Mouse (Mus musculus) ES-Bruce4 (cell line): ENCODE data around the gene Prkch. TPM values are rescaled to one million over a fixed set of nuclear protein-coding genes. Genes with fewer than 3 reads are reported as not detected.

Experiments used
- H3K27ac ChIP-seq: 2 replicates; pipeline ENCODE4 v1.5.1; 2012; ENCODE audit warnings: low read length, inconsistent platforms; ENCODE audit not compliant: insufficient read depth
- H3K27me3 ChIP-seq: 2 replicates; pipeline ENCODE4 v1.6.1; 2012; ENCODE audit warnings: mild to moderate bottlenecking, low read length, inconsistent platforms; ENCODE audit not compliant: control insufficient read depth, poor library complexity, insufficient read depth, severe bottlenecking
- H3K36me3 ChIP-seq: 2 replicates; pipeline ENCODE4 v1.6.1; 2012; ENCODE audit warnings: inconsistent platforms, mild to moderate bottlenecking, low read length, moderate library complexity; ENCODE audit not compliant: control insufficient read depth, poor library complexity, insufficient read depth, severe bottlenecking
- H3K4me1 ChIP-seq: one replicate; pipeline ENCODE4 v1.8.1; 2011; ENCODE audit warnings: low read length; ENCODE audit not compliant: control insufficient read depth, insufficient read depth
- H3K4me3 ChIP-seq: 2 replicates; pipeline ENCODE4 v1.5.1; 2011; ENCODE audit warnings: low read depth, mild to moderate bottlenecking, low read length
- H3K9ac ChIP-seq: 2 replicates; pipeline ENCODE4 v1.6.1; 2012; ENCODE audit warnings: low read depth, mild to moderate bottlenecking, inconsistent platforms; ENCODE audit not compliant: poor library complexity, severe bottlenecking
- H3K9me3 ChIP-seq: replicated peaks from 2 replicates; pipeline ENCODE4 v1.6.1; 2012; ENCODE audit warnings: mild to moderate bottlenecking, low read length, inconsistent platforms; ENCODE audit not compliant: control insufficient read depth, poor library complexity, insufficient read depth, severe bottlenecking
- CTCF ChIP-seq: IDR thresholded peaks from one replicate; pipeline ENCODE4 v1.8.1; 2011; ENCODE audit warnings: low read depth, low read length
- EP300 ChIP-seq: IDR thresholded peaks from 2 replicates; pipeline ENCODE4 v1.6.1; 2011; ENCODE audit warnings: low read depth, low read length; ENCODE audit not compliant: insufficient read depth
- POLR2A ChIP-seq: IDR thresholded peaks from one replicate; pipeline ENCODE4 v1.8.1; 2011; ENCODE audit warnings: low read length; ENCODE audit not compliant: insufficient read depth
- polyA plus RNA-seq: library from polyadenylated mRNA; stranded (reverse); fragments of >200 nt; gene quantifications from 2 replicates; pipeline ENCODE4 v1.2.4, GENCODE M21; 2011; ENCODE audit warnings: low read depth; ENCODE audit not compliant: missing spikeins, insufficient read depth, insufficient read length

Gene Prkch
- polyA plus RNA-seq, 1 experiment: 1.8 TPM

DNA sequence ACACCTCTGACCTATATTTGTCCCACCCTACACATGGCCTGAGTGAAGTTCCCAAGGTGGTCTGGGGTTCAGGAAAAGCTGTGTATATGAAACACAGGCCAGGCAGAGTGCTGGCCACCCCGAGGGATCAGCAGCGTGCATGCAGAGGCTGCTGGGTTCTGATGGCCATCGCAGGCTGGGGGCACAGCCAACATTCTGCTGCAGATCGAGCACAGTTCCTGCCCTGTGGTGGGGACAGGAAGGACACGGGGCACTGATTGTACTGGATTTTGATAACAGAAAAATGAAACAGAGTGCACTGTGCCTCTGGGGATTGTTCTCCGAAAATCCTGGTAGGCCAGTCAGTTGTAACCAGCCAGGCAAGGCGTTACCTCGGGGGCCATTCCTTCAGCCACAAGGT lies 181.6 kb downstream of the Prkch start:
- Histone ChIP-seq H3K27ac (no peak overlapping the region), H3K27me3 (no peaks in the 10 kb centered on the region; the same call in 1 of the 2 replicates), H3K9me3 (no peaks in the 10 kb centered on the region), H3K36me3 (no peaks in the 10 kb centered on the region), H3K9ac (no peak overlapping the region), H3K4me3 (no peak overlapping the region), H3K4me1 (no peaks in the 10 kb centered on the region)
- TF ChIP-seq CTCF (no peak), POLR2A (no peak)

DNA sequence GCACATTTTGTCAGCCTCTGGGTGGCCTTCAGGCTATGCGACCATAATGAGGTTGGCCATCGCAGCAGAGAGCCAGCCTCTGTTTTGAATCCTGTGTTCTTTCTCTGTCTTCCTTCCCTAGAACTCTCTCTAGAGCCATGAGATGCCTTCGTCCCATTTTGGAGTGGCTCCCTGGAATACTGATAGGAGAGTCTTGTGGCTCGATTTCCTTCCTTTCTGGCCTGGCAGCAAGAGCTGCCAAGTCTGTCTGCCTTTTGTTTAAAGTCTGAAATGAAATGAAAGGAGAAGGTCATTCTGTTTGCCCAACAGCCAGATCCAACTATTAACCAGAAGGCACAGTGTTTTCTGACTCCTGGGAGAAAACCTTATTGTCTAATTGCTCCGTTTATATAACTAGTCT lies 184.2 kb downstream of the Prkch start:
- H3K27ac ChIP-seq: no peak overlapping the region
- H3K27me3 ChIP-seq: no peaks in the 10 kb centered on the region; the same call in 1 of the 2 replicates
- no peak overlapping the region for H3K9ac ChIP-seq
- no peak overlapping the region for H3K4me3 ChIP-seq
- H3K4me1 ChIP-seq: no peaks in the 10 kb centered on the region
- no peaks in the 10 kb centered on the region for H3K9me3 ChIP-seq
- H3K36me3 ChIP-seq: no peaks in the 10 kb centered on the region
- TF ChIP-seq EP300 (no peak), CTCF (no peak), POLR2A (no peak)

DNA sequence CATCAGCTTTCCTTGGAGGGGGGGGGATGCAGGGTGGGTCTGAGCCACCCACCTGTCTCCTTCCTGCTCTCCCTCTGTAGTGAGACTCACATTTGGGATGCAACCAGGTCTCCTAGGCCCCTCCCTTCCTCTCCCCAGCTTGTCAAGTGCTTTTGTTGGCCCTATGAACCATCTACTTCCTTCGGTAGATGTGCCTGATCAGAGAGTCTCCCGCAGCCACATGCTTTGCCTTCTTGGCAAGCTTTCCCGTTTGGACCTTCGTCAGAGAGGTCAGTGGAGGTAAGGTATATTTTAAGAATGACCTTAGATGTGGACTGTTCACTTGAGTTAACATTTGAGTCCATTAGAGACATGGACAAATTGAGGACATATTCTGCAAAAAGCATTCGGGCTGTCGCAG lies 184.9 kb downstream of the Prkch start:
- H3K27ac ChIP-seq: no peak overlapping the region
- H3K4me3 ChIP-seq: no peak overlapping the region
- H3K4me1 ChIP-seq: no peaks in the 10 kb centered on the region
- H3K27me3 ChIP-seq: no peaks in the 10 kb centered on the region; the same call in 1 of the 2 replicates
- H3K9ac ChIP-seq: no peak overlapping the region
- no peaks in the 10 kb centered on the region for H3K9me3 ChIP-seq
- H3K36me3 ChIP-seq: no peaks in the 10 kb centered on the region
- no peak for TF ChIP-seq POLR2A
- TF ChIP-seq EP300: no peak
- no peak for TF ChIP-seq CTCF

DNA sequence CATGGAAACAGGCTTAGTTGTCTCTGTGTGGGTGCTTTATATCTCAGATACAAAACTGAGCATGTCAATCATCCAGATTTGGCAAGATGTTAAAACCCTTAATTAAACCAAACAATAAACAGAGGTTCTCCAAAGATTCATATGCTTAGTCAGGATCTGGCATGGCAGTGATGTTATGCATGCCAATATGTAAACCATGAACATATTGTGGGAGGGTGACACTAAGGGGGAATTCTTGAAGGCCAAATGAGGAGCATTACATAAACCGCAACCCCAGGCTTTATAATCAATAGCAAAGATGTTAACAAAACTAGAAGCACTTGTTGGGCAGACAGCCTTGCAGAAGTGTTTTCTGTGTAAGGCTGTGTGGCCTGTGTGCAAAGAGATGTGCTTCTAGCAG lies 186.2 kb downstream of the Prkch start:
- Histone ChIP-seq H3K27ac (no peak overlapping the region), H3K36me3 (no peaks in the 10 kb centered on the region), H3K9me3 (no peaks in the 10 kb centered on the region), H3K4me3 (no peak overlapping the region), H3K27me3 (no peaks in the 10 kb centered on the region), H3K4me1 (no peaks in the 10 kb centered on the region), H3K9ac (no peak overlapping the region)
- TF ChIP-seq CTCF: no peak
- TF ChIP-seq POLR2A: no peak
- no peak for TF ChIP-seq EP300

DNA sequence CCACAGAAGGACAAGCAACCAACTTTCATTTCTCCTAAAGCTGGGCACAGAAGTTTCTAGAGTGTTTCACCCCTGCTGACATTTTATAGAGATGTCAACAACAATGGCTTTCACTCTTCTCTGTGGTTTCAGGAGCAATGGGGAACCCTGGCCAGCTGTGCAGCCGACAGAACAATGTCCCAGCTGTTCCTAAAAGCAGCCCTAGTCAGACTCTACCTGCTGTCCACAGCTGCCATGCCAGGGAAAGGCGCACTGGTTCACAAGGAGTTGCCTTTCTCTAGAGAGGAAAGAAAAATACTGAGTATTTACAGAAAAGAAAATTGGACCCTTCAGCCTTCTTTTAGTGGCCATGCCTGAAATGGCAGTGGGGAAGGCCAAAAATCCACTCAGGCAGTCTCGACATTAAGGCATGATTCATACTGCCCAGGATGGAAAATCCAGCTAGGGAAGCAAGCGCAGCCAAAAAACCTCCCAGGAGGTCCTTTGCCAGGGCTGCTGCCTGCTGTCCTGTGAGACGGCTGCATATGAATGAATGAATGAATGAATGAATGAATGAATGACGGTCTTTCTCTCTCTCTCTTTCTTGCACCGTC lies 190.3 kb downstream of the Prkch start:
- TF ChIP-seq EP300 (no peak), POLR2A (no peak), CTCF (no peak)
- Histone ChIP-seq H3K4me1 (no peaks in the 10 kb centered on the region), H3K27me3 (no peaks in the 10 kb centered on the region), H3K9me3 (no peaks in the 10 kb centered on the region), H3K9ac (no peak overlapping the region), H3K4me3 (no peak overlapping the region), H3K27ac (no peak overlapping the region), H3K36me3 (no peaks in the 10 kb centered on the region)

DNA sequence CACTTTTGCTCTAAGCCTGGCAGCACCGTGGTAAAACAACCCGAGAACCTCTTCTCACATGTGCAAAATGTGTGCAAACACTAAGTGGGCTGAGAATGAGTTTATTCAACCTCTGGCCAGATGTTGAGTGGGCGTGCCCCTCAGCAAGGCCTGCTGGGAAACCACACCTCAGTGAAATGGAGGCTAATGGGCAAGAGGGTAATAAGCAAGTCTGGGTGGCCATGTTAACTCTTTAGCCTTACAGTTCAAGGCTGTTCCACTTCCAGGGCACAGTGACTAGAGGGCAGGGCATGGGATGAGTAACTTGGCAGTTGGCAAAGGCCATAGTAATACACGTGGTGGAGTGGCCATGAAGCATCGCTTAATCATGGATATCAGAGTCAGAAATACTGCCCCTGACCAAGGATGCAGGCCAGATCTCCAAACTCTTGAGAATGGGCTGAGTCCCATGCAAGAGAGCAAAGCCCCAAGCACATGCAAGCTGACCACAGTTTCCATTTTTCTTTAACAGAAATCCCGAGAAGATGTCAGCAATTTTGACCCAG lies 191.9 kb downstream of the Prkch start:
- H3K36me3 ChIP-seq: no peaks in the 10 kb centered on the region
- TF ChIP-seq EP300 (no peak), POLR2A (no peak), CTCF (no peak)
- no peak overlapping the region for H3K4me3 ChIP-seq
- no peaks in the 10 kb centered on the region for H3K27me3 ChIP-seq
- no peak overlapping the region for H3K9ac ChIP-seq
- no peaks in the 10 kb centered on the region for H3K9me3 ChIP-seq
- H3K4me1 ChIP-seq: no peaks in the 10 kb centered on the region
- H3K27ac ChIP-seq: no peak overlapping the region
